Mouse (Mus musculus) kidney, adult 2 months (tissue): ENCODE measurements at regions not wholly inside any gene's neighbourhood (a gene's known extent, or its start where the extent isn't known, plus 50 kb on each side); places are given as distances from the start of the nearest gene placed in this dataset.

Experiments
- CTCF ChIP-seq: fragments of 200-500 bp; conservative IDR thresholded peaks from 2 replicates; pipeline ENCODE4 v1.5.1; 2011; ENCODE audit warnings: low read depth, mild to moderate bottlenecking, control low read depth, low read length, moderate library complexity, mixed read lengths; ENCODE audit not compliant: insufficient read depth, insufficient read length
- POLR2A ChIP-seq: fragments of 200-500 bp; IDR thresholded peaks from one replicate; pipeline ENCODE4 v1.6.1; 2011; ENCODE audit warnings: low read depth, low read length, control low read depth

DNA sequence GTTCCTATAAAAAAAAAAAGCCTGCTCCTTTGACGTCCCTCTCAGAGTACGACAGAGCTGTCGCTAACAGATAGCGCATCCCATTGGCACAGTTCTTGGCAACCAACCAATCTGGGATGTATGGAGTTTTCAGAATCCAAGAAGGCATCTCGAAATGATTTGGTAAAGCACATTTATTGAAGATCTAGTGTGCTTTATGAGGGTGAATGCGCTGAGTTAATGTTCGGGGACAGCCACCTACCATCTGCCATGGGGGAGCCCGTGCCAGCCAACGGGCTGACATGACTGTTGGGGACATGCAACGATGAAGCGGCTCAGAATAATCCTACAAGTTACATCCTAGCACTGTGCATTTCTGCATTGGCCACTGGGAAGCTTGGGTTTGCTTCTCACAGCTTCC is 208.4 kb upstream of the Fam19a5 start:
- no peak for TF ChIP-seq CTCF
- TF ChIP-seq POLR2A: no peak
